Mouse (Mus musculus): ENCODE data around the gene Plpp3.

DNA sequence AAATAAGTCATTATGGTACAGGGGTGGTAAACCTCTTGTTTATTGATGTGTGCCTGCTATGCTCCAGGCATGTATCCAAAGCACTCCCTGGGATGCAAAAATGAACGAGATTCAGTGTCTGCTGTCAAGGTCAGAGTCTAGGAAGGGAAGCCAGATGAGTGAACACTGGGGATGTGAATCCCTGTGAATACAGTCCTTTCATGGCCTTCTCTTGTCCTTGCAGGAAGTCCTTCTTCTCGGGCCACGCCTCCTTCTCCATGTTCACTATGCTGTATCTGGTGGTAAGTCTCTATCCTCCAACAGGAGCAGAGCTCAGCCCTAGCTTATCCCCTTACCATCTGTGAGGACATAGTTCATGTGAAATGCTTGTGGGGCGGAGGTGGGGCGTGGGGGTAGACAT is 51.8 kb downstream of the Plpp3 start:
- TF ChIP-seq GATA1 (IDR thresholded peaks at IDR 0.05; ENCODE audit: borderline replicate concordance, low read length): no peak
- TF ChIP-seq FLI1 (IDR thresholded peaks at IDR 0.05; ENCODE audit: low read length): no peak
